Mouse (Mus musculus) MEL (cell line): ENCODE results near the gene Pde4b.

Experiments used
- CHD1 ChIP-seq: IDR thresholded peaks from 2 replicates; pipeline ENCODE4 v1.6.1; 2012; ENCODE audit warnings: low read depth, mild to moderate bottlenecking, inconsistent platforms, low read length, improper control_type of control experiment
- EP300 ChIP-seq, 2 experiments: IDR thresholded peaks; 2 replicates each; pipeline ENCODE4 v1.6.1; 2011; ENCODE audit warnings: improper control_type of control experiment in 2 of 2, low read length in 2 of 2, low read depth in 1 of 2, mild to moderate bottlenecking in 1 of 2
- MAX ChIP-seq: IDR thresholded peaks from 2 replicates; pipeline ENCODE4 v1.6.1; 2011; ENCODE audit warnings: low read length, improper control_type of control experiment
- TBP ChIP-seq: IDR thresholded peaks from 2 replicates; pipeline ENCODE4 v1.8.0; 2011; ENCODE audit warnings: low read depth, low read length, improper control_type of control experiment
- ZC3H11A ChIP-seq: IDR thresholded peaks from 2 replicates; pipeline ENCODE4 v1.6.1; 2012; ENCODE audit warnings: low read depth, mild to moderate bottlenecking, inconsistent platforms, low read length, improper control_type of control experiment

DNA sequence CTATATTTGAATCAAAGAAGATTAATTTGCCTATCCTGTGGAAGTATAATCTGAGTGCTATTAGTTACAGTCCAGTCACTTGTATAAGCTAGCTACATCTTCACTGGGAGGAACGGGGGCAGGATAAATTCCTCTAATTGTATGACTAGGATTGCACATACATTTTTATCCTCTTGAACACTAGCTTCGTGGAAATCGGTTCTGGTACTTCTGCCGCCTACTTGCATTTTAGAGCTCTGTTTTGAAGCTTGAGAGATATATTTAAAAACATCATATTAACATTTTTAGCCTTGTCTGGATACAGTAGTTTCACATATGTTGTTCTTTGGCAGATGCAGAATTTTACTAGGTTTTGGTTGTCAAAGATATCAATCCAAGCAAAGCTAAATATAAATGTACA is 310.0 kb downstream of the Pde4b start:
- TF ChIP-seq TBP (no peak), ZC3H11A (no peak), EP300 (IDR thresholded peaks at IDR 0.05; ENCODE audit: low read depth in 1 of 2, low read length in 2 of 2) (no peak), MAX (no peak), CHD1 (no peak)
